Mouse (Mus musculus): ENCODE results near the gene Bahcc1.

DNA sequence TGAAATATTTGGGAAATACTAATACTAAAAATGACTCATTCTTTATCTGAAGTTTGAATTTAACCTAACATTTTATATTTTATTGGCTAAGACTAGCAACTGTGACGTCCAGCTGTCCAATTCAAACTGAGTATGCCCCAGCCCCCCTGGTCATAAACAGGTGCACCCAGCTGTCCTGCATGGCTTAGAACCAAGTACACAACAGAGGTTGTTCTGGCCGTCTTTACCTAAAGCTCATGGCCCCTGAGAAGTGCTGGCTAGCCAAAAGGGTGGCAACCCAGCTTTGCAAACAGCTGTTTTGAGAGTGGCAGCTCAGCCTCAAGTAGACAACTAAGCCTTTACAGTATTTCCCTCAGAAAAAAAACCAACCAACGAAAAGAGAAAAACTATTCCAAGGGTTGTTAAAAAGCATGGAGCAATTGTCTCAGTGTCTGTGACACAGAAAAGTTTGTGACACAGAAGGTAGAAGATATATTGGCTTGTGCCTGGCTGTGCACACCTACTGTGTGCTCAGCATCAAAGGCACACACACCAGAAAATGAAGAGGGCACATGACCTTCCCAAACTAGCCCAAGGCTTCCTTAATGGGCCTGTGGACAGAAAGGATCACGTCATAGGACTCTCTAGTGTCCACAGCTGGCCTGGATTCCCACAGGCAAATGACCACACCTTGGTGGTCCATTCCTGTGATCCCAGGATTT, 65.8 kb downstream of the Bahcc1 start:
- no peak for TF ChIP-seq CTCF (IDR thresholded peaks at IDR 0.05; ENCODE audit: low read depth)
- TF ChIP-seq EP300 (IDR thresholded peaks at IDR 0.05; ENCODE audit: low read depth): no peak
